Mouse (Mus musculus) G1E (cell line): ENCODE measurements around the gene Mark2.

Experiments
- CTCF ChIP-seq: IDR thresholded peaks from 2 replicates; pipeline ENCODE4 v1.5.1; 2012; ENCODE audit warnings: low read depth, low read length, inconsistent platforms, mixed read lengths
- GATA1 ChIP-seq: IDR thresholded peaks from 2 replicates; pipeline ENCODE4 v1.6.1; 2012; ENCODE audit warnings: borderline replicate concordance, low read length, inconsistent platforms, mixed read lengths
- POLR2AphosphoS5 ChIP-seq: IDR thresholded peaks from 2 replicates; pipeline ENCODE4 v1.6.1; 2012; ENCODE audit warnings: low read depth, low read length, inconsistent platforms; ENCODE audit not compliant: insufficient replicate concordance
- TAL1 ChIP-seq: conservative IDR thresholded peaks from 2 replicates; pipeline ENCODE4 v1.6.1; 2012; ENCODE audit warnings: low read depth, low read length, inconsistent platforms, mixed read lengths

DNA sequence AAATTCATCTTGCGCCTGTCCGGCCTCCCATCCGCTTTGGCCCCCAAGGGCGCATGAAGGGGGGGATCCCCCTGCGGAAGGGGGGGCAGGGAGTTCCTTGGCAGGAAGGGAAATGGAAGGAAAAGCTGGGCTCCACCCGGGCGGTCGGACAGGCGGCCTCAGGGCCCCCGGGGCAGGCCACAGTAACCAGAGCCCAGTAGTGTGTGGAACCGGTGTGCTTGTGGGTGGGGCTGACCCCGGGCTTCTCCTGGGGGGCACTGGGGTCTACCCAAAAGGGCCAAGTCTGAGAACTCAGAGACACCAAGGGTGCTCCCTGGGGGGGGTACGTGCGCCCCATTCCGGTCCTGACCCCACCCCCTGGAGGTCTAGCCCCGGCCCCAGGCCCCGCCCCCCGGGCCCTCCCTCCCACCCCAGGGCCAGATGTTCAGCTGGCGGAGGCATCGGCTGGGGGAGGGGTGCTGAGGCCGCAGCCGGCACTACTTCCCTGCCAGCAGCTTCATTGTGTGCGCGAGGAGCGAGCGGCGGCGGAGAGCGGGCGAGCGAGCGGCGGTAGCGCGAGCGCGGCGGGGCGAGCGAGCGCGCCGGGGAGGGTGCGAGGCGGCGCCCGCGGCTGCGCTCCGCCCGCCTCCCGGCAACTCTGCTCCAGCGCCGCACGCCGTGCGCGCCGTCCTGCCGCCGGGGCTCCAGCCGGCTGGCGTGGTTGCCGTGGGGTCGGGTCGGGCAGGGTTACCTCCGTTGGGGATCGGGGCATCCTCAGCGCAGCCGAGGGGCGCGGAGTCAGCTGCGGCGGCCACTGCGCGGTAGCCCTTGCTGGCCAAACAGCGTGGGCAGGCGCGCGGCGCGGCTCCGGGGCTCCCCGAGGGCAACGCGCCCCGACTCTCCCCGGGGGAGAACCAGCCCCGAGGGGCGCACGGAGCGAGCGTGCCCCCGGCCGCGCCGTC, 73.6 kb downstream of the Mark2 start:
- no peak for TF ChIP-seq GATA1
- no peak for TF ChIP-seq CTCF
- no peak for TF ChIP-seq TAL1
- no peak for TF ChIP-seq POLR2AphosphoS5
